Mouse (Mus musculus): ENCODE data around the gene 2700081O15Rik. TPM values are rescaled to one million over a fixed set of nuclear protein-coding genes. Genes with fewer than 3 reads are reported as not detected.
"Not testable (repeated sequence)": the region's sequence is repeated elsewhere in the genome, so short reads cannot be mapped to it uniquely, and the experiment has no call there.

2700081O15Rik gene
- polyA plus RNA-seq (2014; fragmentation: Nextera tagmentation; extraction: Ambion mirVana): 3.5 and 4.8 TPM in 2 replicates

DNA sequence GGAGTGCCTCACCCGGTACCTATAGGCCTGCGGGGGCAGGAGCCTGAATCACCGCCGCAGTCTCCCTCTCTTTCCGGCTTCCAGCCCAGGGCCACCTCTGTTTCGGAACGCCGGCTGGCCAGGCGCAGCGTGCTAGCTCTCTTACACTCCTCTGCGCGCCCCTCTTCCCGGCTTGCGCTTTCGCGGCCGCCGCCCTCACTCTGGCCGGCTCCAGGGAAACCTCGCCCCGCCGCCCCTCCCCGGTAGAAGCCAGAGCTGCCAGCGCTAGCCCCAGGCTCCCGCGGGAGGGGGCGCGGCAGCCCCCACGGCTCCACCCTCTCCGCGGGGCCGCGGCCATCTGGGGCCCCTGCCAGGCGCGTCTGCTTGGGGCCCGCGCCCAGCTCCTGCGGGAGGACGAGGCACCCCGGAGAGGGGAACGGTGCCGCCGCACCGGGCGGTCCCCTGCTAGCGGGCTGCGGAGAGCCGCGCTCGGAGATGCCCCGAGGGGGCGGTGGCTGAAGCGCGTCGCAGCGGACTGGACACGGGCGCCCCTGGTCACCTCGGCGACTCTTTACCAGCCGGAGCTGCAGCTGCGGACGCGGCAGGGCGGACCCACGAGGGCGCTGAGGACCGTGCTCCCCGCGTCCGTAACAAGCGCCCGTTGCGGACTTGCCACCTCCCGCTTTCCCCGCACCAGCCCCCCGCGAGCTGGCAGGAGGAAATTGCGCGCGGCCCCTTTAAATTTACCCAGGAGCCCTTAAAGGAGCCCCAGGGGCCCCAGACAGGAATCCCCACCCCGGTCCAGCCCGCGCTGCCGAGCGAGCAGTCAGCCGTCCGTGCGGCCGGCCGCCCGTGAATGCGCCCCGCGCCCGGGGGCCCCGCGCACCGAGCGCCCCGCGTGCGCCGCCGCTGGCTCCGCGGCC is at the start of gene 2700081O15Rik:
TSS of gene 2700081O15Rik (plus strand) at position 792 of the 902 bp plus-strand sequence.
- DNase-seq (ENCODE audit: low spot score) (peak; percentile 86), ATAC-seq (replicated peaks; ENCODE audit: low FRiP score) (peak; percentile 69)
- peak within 1 kb of the TSS; percentile 95 for H3K9ac ChIP-seq (ENCODE audit: low read depth, low read length)
- peak within 1 kb of the TSS; percentile 96 for H3K4me3 ChIP-seq (ENCODE audit: low read depth, low read length)
- peaks cover 15% of the 10 kb centered on the region; the same call in 1 of the 2 replicates for H3K36me3 ChIP-seq (ENCODE audit: control insufficient read depth, insufficient read depth, low read length)
- H3K27me3 ChIP-seq (replicated peaks; ENCODE audit: control insufficient read depth, insufficient read depth, low read length): peaks cover 16% of the 10 kb centered on the region
- peaks cover 33% of the 10 kb centered on the region for H3K4me1 ChIP-seq (replicated peaks; ENCODE audit: control insufficient read depth, insufficient read depth, low read length)
- H3K27ac ChIP-seq (ENCODE audit: low read depth, low read length): peak within 1 kb of the TSS; percentile 86
- H3K9me3 ChIP-seq (ENCODE audit: control insufficient read depth, low read length): no peaks in the 10 kb centered on the region
- whole genome bisulfite sequencing: under 1% methylated on average over 101 of the region's 107 CpGs
- H3K4me2 ChIP-seq: peak within 1 kb of the TSS; percentile 95

DNA sequence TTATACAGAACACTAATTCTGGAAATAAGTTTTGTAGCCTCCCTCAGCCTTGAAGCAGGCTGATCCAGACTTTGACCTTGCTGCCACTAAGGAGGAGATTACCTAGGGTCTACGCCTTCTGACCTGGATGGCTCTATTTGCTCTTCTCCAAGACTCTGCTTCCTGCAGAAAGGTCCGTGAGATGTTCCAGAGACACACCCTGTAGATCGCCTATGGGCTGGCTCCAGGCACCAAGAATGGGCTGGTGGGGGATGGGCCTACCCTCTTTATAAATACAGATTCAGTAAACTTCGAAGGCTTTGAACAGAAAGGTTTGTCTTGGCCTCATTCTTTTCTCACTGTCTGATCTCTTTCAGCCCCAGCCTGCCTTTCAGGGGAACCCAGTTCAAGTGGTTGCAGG is 48.0 kb upstream of the 2700081O15Rik start:
- H3K27ac ChIP-seq (ENCODE audit: low read depth, low read length); H3K4me2 ChIP-seq; H3K4me1 ChIP-seq (replicated peaks; ENCODE audit: control insufficient read depth, insufficient read depth, low read length); ATAC-seq (replicated peaks; ENCODE audit: low FRiP score); DNase-seq (ENCODE audit: low spot score); H3K9ac ChIP-seq (ENCODE audit: low read depth, low read length); H3K9me3 ChIP-seq (ENCODE audit: control insufficient read depth, low read length); H3K4me3 ChIP-seq (ENCODE audit: low read depth, low read length); H3K27me3 ChIP-seq (replicated peaks; ENCODE audit: control insufficient read depth, insufficient read depth, low read length): not testable (repeated sequence)
- H3K36me3 ChIP-seq (ENCODE audit: control insufficient read depth, insufficient read depth, low read length): peaks cover 36% of the 10 kb centered on the region
- 82% methylated on average over 4 of the region's 4 CpGs for WGBS

GRCm38 (mm10) chr19:7374491-7374890 is 42.9 kb upstream of the 2700081O15Rik start:
- 93% methylated on average over 8 of the region's 8 CpGs for WGBS
- Histone ChIP-seq H3K27ac (ENCODE audit: low read depth, low read length) (no peak overlapping the region), H3K4me3 (ENCODE audit: low read depth, low read length) (no peak overlapping the region), H3K27me3 (replicated peaks; ENCODE audit: control insufficient read depth, insufficient read depth, low read length) (no peaks in the 10 kb centered on the region), H3K4me2 (no peak overlapping the region), H3K9me3 (ENCODE audit: control insufficient read depth, low read length) (no peaks in the 10 kb centered on the region), H3K4me1 (replicated peaks; ENCODE audit: control insufficient read depth, insufficient read depth, low read length) (0 out of 2 replicates have a peak, but pooled peaks cover 4% of the 10 kb centered on the region), H3K9ac (ENCODE audit: low read depth, low read length) (no peak overlapping the region), H3K36me3 (ENCODE audit: control insufficient read depth, insufficient read depth, low read length) (peaks cover 38% of the 10 kb centered on the region)
- ATAC-seq (replicated peaks; ENCODE audit: low FRiP score): no peak; the same call in 1 of the 2 replicates
- DNase-seq (ENCODE audit: low spot score): no peak

- Histone ChIP-seq H3K36me3 (ENCODE audit: control insufficient read depth, insufficient read depth, low read length) (peaks cover 23% of the 10 kb centered on the region), H3K9me3 (ENCODE audit: control insufficient read depth, low read length) (no peaks in the 10 kb centered on the region), H3K4me2 (no peak overlapping the region), H3K27me3 (replicated peaks; ENCODE audit: control insufficient read depth, insufficient read depth, low read length) (no peaks in the 10 kb centered on the region), H3K9ac (ENCODE audit: low read depth, low read length) (no peak overlapping the region), H3K4me3 (ENCODE audit: low read depth, low read length) (no peak overlapping the region), H3K4me1 (replicated peaks; ENCODE audit: control insufficient read depth, insufficient read depth, low read length) (0 out of 2 replicates have a peak, but pooled peaks cover 8% of the 10 kb centered on the region), H3K27ac (ENCODE audit: low read depth, low read length) (no peak overlapping the region)
- ATAC-seq (replicated peaks; ENCODE audit: low FRiP score) (no peak), DNase-seq (ENCODE audit: low spot score) (no peak)
- 63% methylated on average over 2 of the region's 2 CpGs for WGBS
Observed at GRCm38 (mm10) chr19:7377639-7378038, 39.8 kb upstream of the 2700081O15Rik start.

GRCm38 (mm10) chr19:7381906-7382247 is 35.5 kb upstream of the 2700081O15Rik start:
- Histone ChIP-seq H3K9me3 (ENCODE audit: control insufficient read depth, low read length) (no peaks in the 10 kb centered on the region), H3K27me3 (replicated peaks; ENCODE audit: control insufficient read depth, insufficient read depth, low read length) (no peaks in the 10 kb centered on the region), H3K4me1 (replicated peaks; ENCODE audit: control insufficient read depth, insufficient read depth, low read length) (peaks cover 11% of the 10 kb centered on the region), H3K27ac (ENCODE audit: low read depth, low read length) (no peak overlapping the region), H3K36me3 (ENCODE audit: control insufficient read depth, insufficient read depth, low read length) (no peaks in the 10 kb centered on the region), H3K4me2 (peak overlapping the region; percentile 94), H3K4me3 (ENCODE audit: low read depth, low read length) (peak overlapping the region; percentile 81), H3K9ac (ENCODE audit: low read depth, low read length) (peak overlapping the region; percentile 89)
- ATAC-seq (replicated peaks; ENCODE audit: low FRiP score): no peak
- 8% methylated on average over 8 of the region's 8 CpGs for WGBS
- no peak for DNase-seq (ENCODE audit: low spot score)

DNA sequence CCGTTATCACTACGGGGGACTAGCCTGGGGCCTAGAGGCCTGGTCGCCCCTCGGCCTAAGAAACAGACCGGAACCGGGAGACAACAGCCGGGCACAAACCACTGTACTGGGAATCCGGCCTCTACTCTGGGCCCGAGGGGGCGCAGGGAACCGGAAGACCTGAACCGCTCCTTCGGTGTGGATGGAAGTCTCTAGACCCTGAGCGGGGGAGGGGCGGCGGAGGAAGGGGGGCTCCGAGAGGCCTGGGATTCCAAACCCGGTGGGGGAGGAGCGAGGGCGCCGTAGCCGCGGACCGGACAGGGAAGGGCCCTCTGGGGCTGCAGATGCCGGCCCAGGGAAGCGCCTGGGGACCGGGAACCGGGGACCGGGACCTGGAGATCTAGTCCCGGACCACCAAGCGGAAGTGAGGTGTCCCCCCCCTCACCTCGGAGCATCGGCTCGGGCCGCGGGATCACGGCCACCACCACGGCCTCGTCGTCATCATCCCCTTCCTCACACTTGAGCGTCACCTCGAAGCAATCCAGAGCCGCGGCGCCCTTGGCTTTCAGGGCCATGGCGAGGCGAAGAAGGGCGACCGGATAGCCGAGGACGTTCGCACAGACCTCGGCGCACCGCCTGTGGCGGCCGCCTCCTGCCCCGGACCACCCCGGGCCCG is 35.0 kb upstream of the 2700081O15Rik start:
- 1% methylated on average over 60 of the region's 60 CpGs for WGBS

GRCm38 (mm10) chr19:7382903-7383865 is 34.2 kb upstream of the 2700081O15Rik start, which contains the start of gene Spindoc:
Gene Spindoc, minus strand, starts transcription at chr19:7382994.
- peaks cover 7% of the 10 kb centered on the region for H3K4me1 ChIP-seq (replicated peaks; ENCODE audit: control insufficient read depth, insufficient read depth, low read length)
- ATAC-seq (replicated peaks; ENCODE audit: low FRiP score): peak; percentile 99
- peak within 1 kb of the TSS; percentile 94 for H3K4me2 ChIP-seq
- H3K36me3 ChIP-seq (ENCODE audit: control insufficient read depth, insufficient read depth, low read length): no peaks in the 10 kb centered on the region
- no peaks in the 10 kb centered on the region for H3K9me3 ChIP-seq (ENCODE audit: control insufficient read depth, low read length)
- DNase-seq (ENCODE audit: low spot score): peak; percentile 97
- H3K4me3 ChIP-seq (ENCODE audit: low read depth, low read length): peak within 1 kb of the TSS; percentile 81
- WGBS: 3% methylated on average over 52 of the region's 52 CpGs
- peak within 1 kb of the TSS; percentile 89 for H3K9ac ChIP-seq (ENCODE audit: low read depth, low read length)
- H3K27ac ChIP-seq (ENCODE audit: low read depth, low read length): peak within 1 kb of the TSS; percentile 65
- H3K27me3 ChIP-seq (replicated peaks; ENCODE audit: control insufficient read depth, insufficient read depth, low read length): no peaks in the 10 kb centered on the region

More for the DNA sequence above, 35.0 kb upstream of the 2700081O15Rik start:
- Histone ChIP-seq H3K4me1 (replicated peaks; ENCODE audit: control insufficient read depth, insufficient read depth, low read length) (peaks cover 11% of the 10 kb centered on the region), H3K27me3 (replicated peaks; ENCODE audit: control insufficient read depth, insufficient read depth, low read length) (no peaks in the 10 kb centered on the region), H3K4me3 (ENCODE audit: low read depth, low read length) (peak overlapping the region; percentile 81), H3K27ac (ENCODE audit: low read depth, low read length) (peak overlapping the region; percentile 65), H3K4me2 (peak overlapping the region; percentile 94), H3K36me3 (ENCODE audit: control insufficient read depth, insufficient read depth, low read length) (no peaks in the 10 kb centered on the region), H3K9ac (ENCODE audit: low read depth, low read length) (peak overlapping the region; percentile 89), H3K9me3 (ENCODE audit: control insufficient read depth, low read length) (no peaks in the 10 kb centered on the region)
- DNase-seq (ENCODE audit: low spot score) (peak; percentile 77), ATAC-seq (replicated peaks; ENCODE audit: low FRiP score) (peak; percentile 37)

- DNase-seq (ENCODE audit: low spot score) (no peak), ATAC-seq (replicated peaks; ENCODE audit: low FRiP score) (no peak)
- no peak overlapping the region for H3K4me3 ChIP-seq (ENCODE audit: low read depth, low read length)
- H3K27me3 ChIP-seq (replicated peaks; ENCODE audit: control insufficient read depth, insufficient read depth, low read length): no peaks in the 10 kb centered on the region
- no peaks in the 10 kb centered on the region for H3K36me3 ChIP-seq (ENCODE audit: control insufficient read depth, insufficient read depth, low read length)
- no peak overlapping the region for H3K9ac ChIP-seq (ENCODE audit: low read depth, low read length)
- H3K9me3 ChIP-seq (ENCODE audit: control insufficient read depth, low read length): peaks cover 6% of the 10 kb centered on the region; the same call in 1 of the 2 replicates
- WGBS: 71% methylated on average over 2 of the region's 2 CpGs
- H3K27ac ChIP-seq (ENCODE audit: low read depth, low read length): no peak overlapping the region
- peaks cover 7% of the 10 kb centered on the region for H3K4me1 ChIP-seq (replicated peaks; ENCODE audit: control insufficient read depth, insufficient read depth, low read length)
- no peak overlapping the region for H3K4me2 ChIP-seq
Observed at GRCm38 (mm10) chr19:7386042-7386441, 31.4 kb upstream of the 2700081O15Rik start.

Measured in liver, embryonic 11.5 days (tissue).